12 mouse cellular contexts compared by ENCODE assay signal in genomic region chr6:98307647-98308046, GRCm38 (mm10). TPM values are rescaled to one million over a fixed set of nuclear protein-coding genes. Genes with fewer than 3 reads are reported as not detected.
DNase-seq lines count a peak whose midpoint lies in the region; TF ChIP-seq lines count a peak whose summit lies in the region.
"Had no signal": no experiment of that assay in that cellular context is flagged by ENCODE, and none has a peak within 500 bp of the region (broad histone marks: within the 10 kb centered on the region; RNA-seq: fewer than 3 reads in every experiment).

No protein-coding gene starts in this region.

- intact Hi-C loops in gastrocnemius, adult 2 months (cut with DNase I): no loop called here

- H3K4me3 ChIP-seq in gastrocnemius, adult 2 months: no peak overlapping the region
- H3K4me3 ChIP-seq: hindbrain, embryonic 15.5 days had no signal

- peak; percentile 11 to 29 for DNase-seq in lung, adult 18-20 months
- no peak for DNase-seq in lung, postnatal 4 days
- DNase-seq in gastrocnemius, adult 2 months: peak; percentile 79
- DNase-seq in heart, adult 8-10 months (ENCODE audit: low spot score): peak; percentile 47
- DNase-seq in skeletal muscle tissue, adult 2 months (ENCODE audit: low read depth, low spot score): peak; percentile 89
- no peak for DNase-seq in B cell, adult 2 months
- no peak for DNase-seq in spleen, postnatal 36 days (ENCODE audit: low spot score in 2 of 2)
- no peak for DNase-seq in embryo, embryonic 10 days (ENCODE audit: low spot score)
- DNase-seq: cerebellum, adult 2 months; kidney, adult 9 months; midbrain, embryonic 14.5 days had no signal

- peak overlapping the region; percentile 79 for H3K27ac ChIP-seq in gastrocnemius, adult 2 months
- H3K27ac ChIP-seq: hindbrain, embryonic 15.5 days had no signal

- no peak for TF ChIP-seq CTCF in gastrocnemius, adult 2 months (IDR thresholded peaks at IDR 0.05)

RNA-seq across cellular contexts. Expression of gene Gm765, which starts 34.9 kb away (rescaled TPM):
- total RNA-seq in gastrocnemius, adult 2 months (2021): under 1 TPM; 0.10 to 0.22 TPM
- total RNA-seq in heart, adult 8-10 months (2022): under 1 TPM in 2 of 4 experiments, not detected in 2; 0.08 to 0.13 TPM

Comparison
In these comparisons a context has a peak if more than half of its experiments do, and no peak if none do; other contexts are left out.
1. DNase-seq: peak in lung, adult 18-20 months (2 of 2), gastrocnemius, adult 2 months (single experiment), heart, adult 8-10 months (single experiment) and skeletal muscle tissue, adult 2 months (single experiment); none in lung, postnatal 4 days (0 of 2), B cell, adult 2 months (0 of 2), spleen, postnatal 36 days (0 of 2) and embryo, embryonic 10 days (single experiment).